Mouse (Mus musculus) lung, postnatal 0 days (tissue): Measurements from ENCODE around the gene Vamp1. TPM values are rescaled to one million over a fixed set of nuclear protein-coding genes. Genes with fewer than 3 reads are reported as not detected.

Experiments
- ATAC-seq: fragments of 200-750 bp; cut with Nextera tagmentation; 2 replicates; pipeline ENCODE4 v1.8.0; 2017; ENCODE audit warnings: moderate library complexity
- DNase-seq: peaks from one replicate; pipeline ENCODE4 v3.0.0-alpha.2; 2016; ENCODE audit warnings: low spot score
- H3K27ac ChIP-seq: fragments of 300-500 bp; sonication (generic); 2 replicates; pipeline ENCODE4 v1.5.1; 2014; ENCODE audit warnings: antibody characterized with exemption, mild to moderate bottlenecking, low read length, mixed read lengths
- H3K27me3 ChIP-seq: fragments of 300-500 bp; sonication (generic); replicated peaks from 2 replicates; pipeline ENCODE4 v1.6.1; 2014; ENCODE audit warnings: low read length, mixed read lengths; ENCODE audit not compliant: insufficient read depth
- H3K36me3 ChIP-seq: fragments of 300-500 bp; sonication (generic); 2 replicates; pipeline ENCODE4 v1.6.1; 2014; ENCODE audit warnings: low read length, mixed read lengths; ENCODE audit not compliant: insufficient read depth
- H3K4me1 ChIP-seq: fragments of 300-500 bp; sonication (generic); 2 replicates; pipeline ENCODE4 v1.6.1; 2014; ENCODE audit warnings: antibody characterized with exemption, low read depth, low read length, mixed read lengths; ENCODE audit not compliant: insufficient read depth
- H3K4me2 ChIP-seq: fragments of 300-500 bp; sonication (generic); replicated peaks from 2 replicates; pipeline ENCODE4 v1.6.1; 2014; ENCODE audit warnings: low read depth, mild to moderate bottlenecking, low read length, moderate library complexity, mixed read lengths
- H3K4me3 ChIP-seq: fragments of 300-500 bp; sonication (generic); 2 replicates; pipeline ENCODE4 v1.5.1; 2014; ENCODE audit warnings: low read depth, low read length
- H3K9ac ChIP-seq: fragments of 300-500 bp; sonication (generic); replicated peaks from 2 replicates; pipeline ENCODE4 v1.6.1; 2014; ENCODE audit warnings: low read depth, mild to moderate bottlenecking
- H3K9me3 ChIP-seq: fragments of 300-500 bp; sonication (generic); 2 replicates; pipeline ENCODE4 v1.6.1; 2016; ENCODE audit warnings: low read length, mixed read lengths
- CTCF ChIP-seq: IDR thresholded peaks from 2 replicates; pipeline ENCODE4 v1.5.1; 2016; ENCODE audit warnings: antibody characterized with exemption, mild to moderate bottlenecking
- EP300 ChIP-seq: IDR thresholded peaks from 2 replicates; pipeline ENCODE4 v1.6.1; 2016; ENCODE audit warnings: antibody characterized with exemption, mild to moderate bottlenecking, control low read depth
- WGBS: fragments of 180-500 bp; shearing (Covaris S2); extraction: QIAGEN DNeasy Blood & Tissue Kit; methylation state at CpG from one replicate; pipeline ENCODE4 v1.1.7; 2014; 5-methylcytosine and 5-hydroxymethylcytosine counted together
- polyA plus RNA-seq: library from polyadenylated mRNA; unstranded; fragments of >200 nt; fragmentation: Nextera tagmentation; extraction: Ambion mirVana; gene quantifications from 2 replicates; pipeline ENCODE4 v1.2.1, GENCODE M21; 2015

The Vamp1 gene
- 3.0 and 3.5 TPM in 2 replicates for polyA plus RNA-seq

GRCm38 (mm10) chr6:125215148-125215954 lies at the start of gene Vamp1:
Vamp1 (plus strand) TSS chr6:125215551.
- Histone ChIP-seq H3K27me3 (no peaks in the 10 kb centered on the region), H3K4me2 (peak within 1 kb of the TSS; percentile 99), H3K9ac (peak within 1 kb of the TSS; percentile 58), H3K9me3 (no peaks in the 10 kb centered on the region), H3K27ac (peak within 1 kb of the TSS; percentile 83), H3K36me3 (no peaks in the 10 kb centered on the region), H3K4me1 (no peaks in the 10 kb centered on the region), H3K4me3 (peak within 1 kb of the TSS; percentile 68)
- DNase-seq (peak; percentile 99), ATAC-seq (peak; percentile 98)
- WGBS = under 1% methylated on average over 48 of the region's 48 CpGs
- TF ChIP-seq EP300 (no peak), CTCF (peak; percentile 9; the same call in 1 of the 2 replicates)

- Histone ChIP-seq H3K27me3 (no peaks in the 10 kb centered on the region), H3K27ac (peak within 1 kb of the TSS; percentile 90), H3K36me3 (no peaks in the 10 kb centered on the region), H3K9ac (peak within 1 kb of the TSS; percentile 62), H3K9me3 (no peaks in the 10 kb centered on the region), H3K4me2 (peak within 1 kb of the TSS; percentile 97), H3K4me1 (peaks cover 7% of the 10 kb centered on the region; the same call in 1 of the 2 replicates), H3K4me3 (peak within 1 kb of the TSS; percentile 73)
- DNase-seq (peak; percentile 95), ATAC-seq (peak; percentile 77)
- no peak; the same call in 1 of the 2 replicates for TF ChIP-seq CTCF
- TF ChIP-seq EP300 = no peak
- WGBS = under 1% methylated on average over 15 of the region's 18 CpGs
Measured at GRCm38 (mm10) chr6:125166051-125166751, 49.1 kb upstream of the Vamp1 start, which contains the start of gene Gapdh. Gapdh (minus strand) TSS chr6:125166467.

DNA sequence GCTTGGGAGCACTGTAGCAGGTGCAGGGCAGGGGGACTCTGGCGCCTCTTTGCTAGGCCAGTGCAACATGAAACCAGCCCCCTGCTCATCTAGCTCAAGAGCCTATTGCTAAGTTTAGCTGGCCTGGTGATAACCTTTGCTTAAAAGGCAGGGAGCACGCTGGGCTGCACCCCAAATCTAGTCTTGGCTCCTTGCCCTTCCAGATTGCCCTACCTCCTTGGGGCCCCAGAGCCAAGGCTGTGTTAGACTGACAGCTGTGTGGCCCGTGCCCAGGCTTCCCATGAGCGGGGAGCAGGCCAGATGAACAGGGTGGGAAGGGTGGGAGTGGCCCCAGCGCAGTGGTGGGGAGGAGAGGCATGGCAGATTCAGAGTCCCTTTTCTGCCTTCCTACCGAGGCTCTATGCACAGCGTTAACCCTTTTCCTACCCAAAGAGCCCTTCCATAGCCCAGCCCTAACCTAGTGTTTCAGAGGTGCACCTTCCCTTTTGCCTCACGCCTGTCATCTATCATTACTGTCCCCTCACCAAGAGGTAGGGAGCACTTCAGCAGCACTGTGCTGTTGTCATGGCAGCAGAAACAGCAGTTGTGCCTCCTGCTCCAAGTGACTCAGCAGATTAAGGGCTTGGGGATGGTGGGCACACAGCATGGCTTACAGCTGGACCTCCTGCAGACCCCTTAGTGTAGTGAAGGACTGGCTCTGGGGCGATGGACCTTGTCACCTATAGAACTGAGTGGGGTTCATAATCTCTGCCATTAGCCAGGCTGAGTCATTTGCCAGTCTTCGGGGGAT lies 48.3 kb upstream of the Vamp1 start:
- WGBS = 24% methylated on average over 9 of the region's 10 CpGs
- no peaks in the 10 kb centered on the region for H3K27me3 ChIP-seq
- DNase-seq (peak; percentile 43), ATAC-seq (no peak)
- TF ChIP-seq CTCF = no peak
- TF ChIP-seq EP300 = no peak
- H3K4me2 ChIP-seq = peak overlapping the region; percentile 97
- peak overlapping the region; percentile 90 for H3K27ac ChIP-seq
- H3K4me3 ChIP-seq = peak overlapping the region; percentile 73; the same call in 1 of the 2 replicates
- H3K9ac ChIP-seq = no peak overlapping the region
- no peaks in the 10 kb centered on the region for H3K9me3 ChIP-seq
- no peaks in the 10 kb centered on the region for H3K36me3 ChIP-seq
- H3K4me1 ChIP-seq = peaks cover 7% of the 10 kb centered on the region; the same call in 1 of the 2 replicates

DNA sequence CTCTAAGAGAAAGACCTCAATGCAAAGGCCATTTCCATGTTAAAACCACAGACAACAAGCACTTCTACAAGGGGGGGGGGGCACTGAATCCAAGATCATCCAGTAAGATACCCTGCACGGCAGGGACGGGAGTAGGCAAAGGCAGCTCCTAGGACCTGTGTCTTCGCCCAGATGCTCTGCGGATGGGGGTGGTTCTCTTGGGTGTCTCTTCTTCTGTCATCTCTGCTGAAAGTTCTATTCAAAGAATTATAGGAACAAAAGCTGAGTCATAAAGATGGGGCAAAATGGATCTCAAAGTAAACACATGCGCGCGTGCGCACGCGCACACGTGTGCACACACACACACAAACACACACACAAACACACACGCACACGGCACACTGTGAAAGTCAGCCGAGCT lies 47.3 kb upstream of the Vamp1 start:
- Histone ChIP-seq H3K9ac (no peak overlapping the region), H3K36me3 (no peaks in the 10 kb centered on the region; the same call in 1 of the 2 replicates), H3K27me3 (no peaks in the 10 kb centered on the region), H3K4me2 (no peak overlapping the region), H3K27ac (no peak overlapping the region), H3K4me1 (peaks cover 7% of the 10 kb centered on the region; the same call in 1 of the 2 replicates), H3K4me3 (no peak overlapping the region), H3K9me3 (no peaks in the 10 kb centered on the region)
- no peak for DNase-seq
- 87% methylated on average over 14 of the region's 14 CpGs for WGBS
- no peak for TF ChIP-seq CTCF
- no peak for TF ChIP-seq EP300
- no peak for ATAC-seq

DNA sequence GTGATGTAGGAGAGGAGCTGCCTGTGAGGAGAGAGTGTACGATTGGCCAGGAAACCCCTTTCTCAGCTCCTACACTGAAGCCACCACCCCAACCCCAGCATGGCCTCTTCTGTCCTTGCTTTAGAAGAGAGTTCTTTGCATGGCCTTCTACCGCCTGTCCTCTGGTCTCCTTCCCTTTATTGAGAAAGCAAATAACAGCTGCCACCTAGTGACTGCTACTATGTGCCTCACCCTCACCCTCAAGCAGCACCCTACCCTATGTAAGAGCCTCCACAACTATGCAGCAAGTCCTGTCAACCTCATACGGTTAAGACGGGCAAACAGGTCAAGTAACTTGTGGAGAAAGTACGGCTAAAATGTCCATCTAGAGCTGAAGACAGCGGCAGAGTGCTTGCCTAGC lies 45.2 kb upstream of the Vamp1 start:
- TF ChIP-seq CTCF = peak; percentile 60
- 0 out of 2 replicates have a peak, but pooled peaks have one; percentile 8 for TF ChIP-seq EP300
- H3K27ac ChIP-seq = peak overlapping the region; percentile 43; the same call in 1 of the 2 replicates
- WGBS = 61% methylated on average over 6 of the region's 6 CpGs

More for the DNA sequence above, 45.2 kb upstream of the Vamp1 start:
- Histone ChIP-seq H3K9me3 (no peaks in the 10 kb centered on the region), H3K9ac (no peak overlapping the region), H3K36me3 (no peaks in the 10 kb centered on the region; the same call in 1 of the 2 replicates), H3K4me3 (no peak overlapping the region), H3K4me1 (no peaks in the 10 kb centered on the region), H3K4me2 (no peak overlapping the region), H3K27me3 (no peaks in the 10 kb centered on the region)
- DNase-seq = peak; percentile 79
- peak; percentile 12 for ATAC-seq
